Mouse (Mus musculus) ES-E14 (cell line): ENCODE results near the gene Cmss1. TPM values are rescaled to one million over a fixed set of nuclear protein-coding genes. Genes with fewer than 3 reads are reported as not detected.

ENCODE experiments used
- DNase-seq: peaks from one replicate; pipeline ENCODE4 v3.0.0-alpha.2; 2013; ENCODE audit warnings: low read depth, low spot score
- H3K27ac ChIP-seq: 2 replicates; pipeline ENCODE4 v1.5.1; 2012; ENCODE audit warnings: low read depth, mild to moderate bottlenecking, low read length, moderate library complexity, mixed read lengths; ENCODE audit not compliant: poor library complexity, insufficient read depth, severe bottlenecking
- H3K36me3 ChIP-seq: 2 replicates; pipeline ENCODE4 v1.6.1; 2012; ENCODE audit warnings: mild to moderate bottlenecking, low read length, moderate library complexity, mixed read lengths; ENCODE audit not compliant: control insufficient read depth, poor library complexity, insufficient read depth, severe bottlenecking
- H3K4me1 ChIP-seq, 2 experiments: fragments of 150-350 bp in 1 of 2; sonication (generic) in 1 of 2; 2 replicates each; pipeline ENCODE4 v1.6.1; 2012; ENCODE audit warnings: low read length in 2 of 2, mild to moderate bottlenecking in 1 of 2, mixed read lengths in 1 of 2; ENCODE audit not compliant: control insufficient read depth in 2 of 2, insufficient read depth in 2 of 2, poor library complexity in 1 of 2
- H3K4me3 ChIP-seq, 2 experiments: fragments of 150-350 bp in 1 of 2; sonication (generic) in 1 of 2; 2 replicates each; pipeline ENCODE4 v1.5.1; 2012; ENCODE audit warnings: low read length in 2 of 2, low read depth in 1 of 2, mild to moderate bottlenecking in 1 of 2, mixed read lengths in 1 of 2; ENCODE audit not compliant: insufficient read depth in 1 of 2, poor library complexity in 1 of 2, severe bottlenecking in 1 of 2
- H3K9ac ChIP-seq: 2 replicates; pipeline ENCODE4 v1.6.1; 2012; ENCODE audit warnings: low read depth, mild to moderate bottlenecking, low read length, mixed read lengths; ENCODE audit not compliant: poor library complexity, insufficient read depth, severe bottlenecking
- H3K9me3 ChIP-seq: fragments of 150-350 bp; sonication (generic); 2 replicates; pipeline ENCODE4 v1.6.1; 2012; ENCODE audit warnings: low read depth, mild to moderate bottlenecking, low read length; ENCODE audit not compliant: control insufficient read depth, insufficient read depth
- CHD2 ChIP-seq: IDR thresholded peaks from 2 replicates; pipeline ENCODE4 v1.6.1; 2014; ENCODE audit warnings: mild to moderate bottlenecking, low read depth, low read length, inconsistent platforms
- HCFC1 ChIP-seq: IDR thresholded peaks from 2 replicates; pipeline ENCODE4 v1.6.1; 2012; ENCODE audit warnings: low read length, inconsistent platforms, borderline replicate concordance; ENCODE audit not compliant: insufficient read depth
- MAFK ChIP-seq: IDR thresholded peaks from 2 replicates; pipeline ENCODE4 v1.6.1; 2014; ENCODE audit warnings: mild to moderate bottlenecking, low read depth, low read length, inconsistent platforms; ENCODE audit not compliant: insufficient read depth
- ZC3H11A ChIP-seq: IDR thresholded peaks from 2 replicates; pipeline ENCODE4 v1.6.1; 2012; ENCODE audit warnings: low read depth, mild to moderate bottlenecking, inconsistent platforms, low read length, borderline replicate concordance
- ZNF384 ChIP-seq: IDR thresholded peaks from 2 replicates; pipeline ENCODE4 v1.6.1; 2012; ENCODE audit warnings: low read depth, low read length, inconsistent platforms
- in situ Hi-C, 2 experiments: fragments of 600-800 bp; cut with MboI; formaldehyde crosslinking; loops; one replicate each; pipeline ENCODE4 v1.15.1; 2025; ENCODE audit warnings: low sequenced_read_pairs in 2 of 2, inconsistent platforms in 1 of 2; ENCODE audit not compliant: unreplicated experiment in 2 of 2
- total RNA-seq: library from RNA; depleted of rRNA; stranded (reverse); fragments of 300-350 nt; gene quantifications from 2 replicates; pipeline ENCODE4 v1.2.3, GENCODE M21; 2012

Gene Cmss1
- total RNA-seq, 1 experiment: 58.7 TPM

DNA sequence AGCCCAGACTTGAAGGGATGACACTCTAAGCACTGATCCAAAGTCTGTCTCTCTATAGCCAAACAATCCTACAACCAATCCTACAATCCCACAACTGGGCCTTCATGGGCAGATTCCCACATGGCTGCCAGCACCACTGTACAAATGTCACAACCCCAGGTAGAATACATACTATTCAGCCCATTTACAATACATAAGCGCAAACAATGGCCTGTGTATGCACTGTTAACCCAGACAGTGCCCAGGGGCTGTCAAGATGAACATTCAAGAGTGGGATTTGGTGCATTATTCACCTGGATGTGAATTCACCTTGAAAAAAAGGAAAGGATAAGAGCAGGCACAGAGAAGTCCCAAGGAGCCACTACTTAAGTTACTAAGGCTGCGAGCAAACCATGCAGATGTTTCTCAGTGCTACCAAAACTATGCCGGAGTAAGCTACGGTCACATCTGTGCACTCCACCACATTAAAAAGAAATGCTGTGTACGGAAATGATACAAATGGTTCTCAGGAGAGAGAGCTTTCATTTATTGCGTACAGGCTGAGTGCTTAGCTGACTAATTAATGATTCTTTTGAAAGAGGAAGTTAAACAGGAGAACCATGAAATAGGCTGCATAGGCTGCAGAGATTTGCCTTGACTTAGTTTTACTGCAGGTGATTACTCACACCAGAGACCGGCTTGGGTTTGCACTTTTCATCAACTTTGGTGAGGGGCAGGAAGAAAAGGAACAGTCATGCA lies 184.8 kb downstream of the Cmss1 start:
- no peak overlapping the region for H3K4me3 ChIP-seq
- no peaks in the 10 kb centered on the region for H3K9me3 ChIP-seq
- TF ChIP-seq ZC3H11A (no peak), ZNF384 (no peak), HCFC1 (no peak), MAFK (no peak), CHD2 (no peak)
- no peaks in the 10 kb centered on the region for H3K36me3 ChIP-seq
- H3K4me1 ChIP-seq: no peaks in the 10 kb centered on the region
- no peak for DNase-seq
- in situ Hi-C loops: no loop called here
- no peak overlapping the region for H3K9ac ChIP-seq
- H3K27ac ChIP-seq: no peak overlapping the region

GRCm38 (mm10) chr16:57420773-57421556 lies 185.7 kb downstream of the Cmss1 start:
- no peak overlapping the region for H3K27ac ChIP-seq
- H3K4me3 ChIP-seq: no peak overlapping the region
- no peaks in the 10 kb centered on the region for H3K9me3 ChIP-seq
- in situ Hi-C loops: no loop called here
- no peak overlapping the region for H3K9ac ChIP-seq
- DNase-seq: no peak
- H3K36me3 ChIP-seq: no peaks in the 10 kb centered on the region
- no peaks in the 10 kb centered on the region for H3K4me1 ChIP-seq
- TF ChIP-seq ZC3H11A (no peak), HCFC1 (no peak), CHD2 (no peak), MAFK (no peak), ZNF384 (no peak)

DNA sequence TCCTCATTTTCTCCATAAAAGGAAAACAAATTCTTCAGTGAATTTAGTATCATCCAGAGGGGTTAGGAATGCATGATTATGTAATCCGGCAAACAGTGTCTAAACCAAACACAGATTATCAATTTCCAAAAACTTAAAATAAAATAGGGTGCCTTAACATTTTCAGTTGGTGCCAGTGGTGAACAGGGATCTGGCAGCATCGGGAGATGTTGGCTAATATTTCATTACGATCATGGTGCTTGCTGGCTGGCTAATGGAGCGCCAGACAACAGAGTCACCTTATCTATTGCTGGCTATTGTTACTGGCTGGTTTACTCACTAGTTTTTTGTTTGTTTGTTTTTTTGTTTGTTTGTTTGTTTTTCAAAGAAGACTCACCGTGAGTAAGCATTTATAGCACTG lies 186.8 kb downstream of the Cmss1 start:
- no peak for TF ChIP-seq ZC3H11A
- no peak for TF ChIP-seq MAFK
- TF ChIP-seq ZNF384: no peak
- no peak for TF ChIP-seq CHD2
- no peak for TF ChIP-seq HCFC1
- in situ Hi-C loops: no loop called here
- Histone ChIP-seq H3K4me3 (no peak overlapping the region), H3K9ac (no peak overlapping the region), H3K9me3 (no peaks in the 10 kb centered on the region), H3K27ac (no peak overlapping the region), H3K4me1 (no peaks in the 10 kb centered on the region), H3K36me3 (no peaks in the 10 kb centered on the region)
- DNase-seq: no peak

DNA sequence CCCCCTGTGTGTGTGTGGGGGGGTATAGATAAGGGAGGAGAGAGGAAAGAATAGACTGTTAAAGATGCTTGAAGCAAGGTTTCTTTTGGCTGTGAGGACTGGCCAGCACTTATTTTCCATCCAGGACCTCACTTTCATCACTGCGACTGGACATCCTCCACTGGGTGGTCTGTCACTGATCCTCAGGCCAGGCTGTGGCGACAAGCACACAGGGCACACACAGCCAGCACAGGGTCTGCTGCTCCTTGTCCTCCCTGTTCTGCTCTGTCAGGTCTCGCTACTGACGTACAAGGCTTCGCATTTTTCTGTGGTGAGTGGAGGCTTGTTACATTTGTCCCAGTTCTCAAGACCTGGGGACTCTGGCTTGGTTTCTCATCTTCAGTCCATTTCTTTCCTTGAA lies 187.3 kb downstream of the Cmss1 start:
- no peak overlapping the region for H3K27ac ChIP-seq

More for the DNA sequence above, 187.3 kb downstream of the Cmss1 start:
- TF ChIP-seq HCFC1 (no peak), CHD2 (no peak), ZC3H11A (no peak), ZNF384 (no peak), MAFK (no peak)
- H3K4me1 ChIP-seq: no peaks in the 10 kb centered on the region
- no peaks in the 10 kb centered on the region for H3K9me3 ChIP-seq
- in situ Hi-C loops: no loop called here
- H3K36me3 ChIP-seq: no peaks in the 10 kb centered on the region
- H3K9ac ChIP-seq: no peak overlapping the region
- DNase-seq: no peak
- no peak overlapping the region for H3K4me3 ChIP-seq
